Mouse (Mus musculus) cortical plate, adult 2 months (tissue): Measurements from ENCODE around the gene 1700017B05Rik.

Experiments
- CTCF ChIP-seq: fragments of 200-500 bp; IDR thresholded peaks from 2 replicates; pipeline ENCODE4 v1.5.1; 2011; ENCODE audit warnings: mild to moderate bottlenecking, control low read depth, low read length; ENCODE audit not compliant: insufficient read depth; ENCODE audit errors: extremely low read depth
- POLR2A ChIP-seq: fragments of 200-500 bp; IDR thresholded peaks from 2 replicates; pipeline ENCODE4 v1.6.1; 2011; ENCODE audit warnings: mild to moderate bottlenecking, low read length, control low read depth; ENCODE audit not compliant: insufficient read depth; ENCODE audit errors: extremely low read depth

- TF ChIP-seq CTCF (no peak), POLR2A (no peak)
Observed at GRCm38 (mm10) chr9:57273805-57274494, 11.5 kb upstream of the 1700017B05Rik start.
